Mouse (Mus musculus): Measurements from ENCODE around the gene Siah2.

GRCm38 (mm10) chr3:58729549-58729948 is 37.3 kb upstream of the Siah2 start:
- no peak for TF ChIP-seq CTCF (IDR thresholded peaks at IDR 0.05; ENCODE audit: borderline replicate concordance, insufficient read depth, low read depth, low read length)
- no peak for TF ChIP-seq POLR2A (IDR thresholded peaks at IDR 0.05; ENCODE audit: borderline replicate concordance, insufficient read depth, low read length)
